Mouse (Mus musculus) layer of hippocampus, adult 8-10 months (tissue): ENCODE results near the gene Olfr731. TPM values are rescaled to one million over a fixed set of nuclear protein-coding genes. Genes with fewer than 3 reads are reported as not detected.

ENCODE experiments used
- DNase-seq, 2 experiments: peaks; one replicate each; pipeline ENCODE4 v3.0.0; 2022; ENCODE audit warnings: low spot score in 2 of 2
- total RNA-seq, 4 experiments: library from RNA; stranded (reverse); gene quantifications; 2 replicates each; pipeline ENCODE4 v1.2.4; 2022

The Olfr731 gene
- not detected for total RNA-seq

GRCm38 (mm10) chr14:50241766-50242165 lies at the start of gene Olfr731:
TSS of gene Olfr731 (minus strand) at chr14:50241866.
- no peak for DNase-seq

DNA sequence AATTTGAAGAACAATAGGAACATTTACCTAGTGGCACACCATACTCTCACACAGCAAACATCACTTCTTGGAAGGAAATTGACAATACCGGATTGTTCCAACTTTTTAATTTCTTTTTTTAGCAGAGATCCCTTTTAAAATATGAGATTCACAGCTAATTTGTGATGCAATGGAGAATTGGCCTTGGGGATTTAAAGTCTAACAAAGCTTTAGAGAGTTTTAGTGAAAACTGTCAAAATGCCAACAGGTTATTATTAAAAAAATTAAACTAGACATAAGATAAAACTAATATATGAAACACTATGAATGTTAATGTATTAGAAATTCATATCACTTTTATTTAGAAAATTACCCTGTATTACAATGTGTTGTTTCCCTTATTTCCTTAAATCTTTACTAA lies 42.4 kb upstream of the Olfr731 start, which contains the start of gene Olfr732:
Olfr732 (minus strand) TSS at position 101 of the 400 bp plus-strand sequence.
- DNase-seq = no peak

- no peak for DNase-seq
These were observed 53.6 kb downstream of the Olfr731 start, which contains the start of gene Olfr730 for GRCm38 (mm10) chr14:50188098-50188497. TSS of gene Olfr730 (minus strand) at chr14:50188198.

Other genes with a start within 250 kb of the Olfr731 start
- gene Olfr725, start 201.5 kb downstream of the Olfr731 start, total RNA-seq = not detected
- gene Olfr726, start 150.9 kb downstream of the Olfr731 start, total RNA-seq = not detected
- gene Olfr727, start 118.7 kb downstream of the Olfr731 start, total RNA-seq = not detected
- gene Olfr728, start 99.2 kb downstream of the Olfr731 start, total RNA-seq = not detected
- gene Olfr729, start 89.0 kb downstream of the Olfr731 start, total RNA-seq = not detected
- gene Olfr730, start 53.7 kb downstream of the Olfr731 start, total RNA-seq = not detected
- not detected for gene Olfr732, start 42.3 kb upstream of the Olfr731 start, total RNA-seq
- gene Olfr733, start 59.7 kb upstream of the Olfr731 start, total RNA-seq = not detected
- gene Olfr734, start 84.9 kb upstream of the Olfr731 start, total RNA-seq = not detected
- gene Olfr735, start 107.0 kb upstream of the Olfr731 start, total RNA-seq = not detected
- gene Tlr11, start 116.0 kb upstream of the Olfr731 start, total RNA-seq = not detected
- not detected for gene Olfr736, start 139.3 kb upstream of the Olfr731 start, total RNA-seq
- gene Olfr738, start 165.7 kb upstream of the Olfr731 start, total RNA-seq = not detected
- gene Olfr739, start 176.8 kb upstream of the Olfr731 start, total RNA-seq = not detected
- gene Olfr740, start 203.7 kb upstream of the Olfr731 start, total RNA-seq = not detected
- not detected for gene Olfr741, start 230.9 kb upstream of the Olfr731 start, total RNA-seq